Comparison of ENCODE assay signal across 8 mouse cellular contexts in the genomic region with DNA sequence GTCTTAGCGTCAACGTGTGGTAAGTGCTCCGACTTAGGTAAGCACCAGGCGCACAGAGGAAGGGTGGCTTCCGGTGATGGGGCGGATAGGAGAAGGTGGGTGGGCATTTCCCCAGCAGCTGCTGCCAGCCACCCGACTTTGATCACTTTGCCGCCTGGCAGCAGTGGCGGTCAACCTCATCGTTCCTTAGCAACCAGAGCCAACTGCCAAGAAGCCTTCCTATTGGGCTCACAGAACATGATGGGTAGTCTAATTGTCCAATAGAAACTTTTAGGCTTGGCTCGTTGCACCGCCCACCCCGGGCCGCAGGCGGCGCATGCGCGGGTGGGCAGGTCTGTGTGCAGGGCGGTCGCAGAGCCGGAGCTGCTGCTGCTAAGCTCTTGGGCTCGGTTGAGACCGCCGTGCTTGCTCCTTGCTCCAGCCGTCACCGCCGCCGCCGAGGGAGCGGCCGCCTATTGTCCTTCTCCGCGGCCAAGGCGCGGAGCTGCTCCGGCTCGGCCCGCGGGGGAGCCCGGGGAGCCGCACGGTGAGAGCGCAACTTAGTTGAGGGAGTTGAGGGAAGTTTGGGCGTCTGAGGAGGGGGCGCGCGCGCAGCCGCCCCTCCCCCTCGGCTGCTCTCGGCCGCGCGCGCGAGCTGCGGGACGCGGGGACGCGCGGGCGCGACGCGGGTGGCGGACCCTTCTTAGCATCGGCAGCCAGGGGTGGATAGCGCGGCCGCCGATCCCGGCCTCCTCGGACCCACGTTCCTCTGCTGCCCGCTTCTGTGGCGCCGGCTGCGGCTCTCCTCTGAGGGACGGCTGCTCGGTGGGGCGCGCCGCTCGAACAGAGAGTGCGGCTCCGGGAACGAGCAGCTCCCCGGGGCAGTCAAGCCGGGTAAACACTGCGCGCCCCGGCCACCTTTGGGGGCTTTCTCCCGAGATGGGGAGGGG. TPM values are rescaled to one million over a fixed set of nuclear protein-coding genes. Genes with fewer than 3 reads are reported as not detected.
DNase-seq lines count a peak whose midpoint lies in the region; ATAC-seq and TF ChIP-seq lines count a peak whose summit lies in the region.

A gene (plus strand): TSS at position 312 of the 929 bp plus-strand sequence.

- peaks cover 0 to 4% of the 10 kb centered on the region in 2 experiments; a peak in 2 of 4 replicates for H3K36me3 ChIP-seq in MEL (ENCODE audit: control insufficient read depth in 1 of 2, insufficient read depth in 2 of 2, low read length in 2 of 2)
- no peaks in the 10 kb centered on the region for H3K36me3 ChIP-seq in forebrain, postnatal 0 days (ENCODE audit: insufficient read depth)
- no peaks in the 10 kb centered on the region for H3K36me3 ChIP-seq in lung, embryonic 15.5 days

- WGBS in cerebellum, adult 2 months, result under 1% methylated on average over 92 of the region's 94 CpGs
- under 1% methylated on average over 63 of the region's 94 CpGs for WGBS in forebrain, postnatal 0 days
- WGBS in lung, embryonic 15.5 days, result under 1% methylated on average over 76 of the region's 94 CpGs

- no peaks in the 10 kb centered on the region for H3K9me3 ChIP-seq in MEL (replicated peaks; ENCODE audit: insufficient read depth, low read length)
- H3K9me3 ChIP-seq in forebrain, postnatal 0 days (ENCODE audit: low read length), result no peaks in the 10 kb centered on the region
- H3K9me3 ChIP-seq in lung, embryonic 15.5 days, result no peaks in the 10 kb centered on the region

- DNase-seq in MEL (ENCODE audit: low read depth, low spot score), result peak; percentile 97
- DNase-seq in cerebellum, adult 2 months, result peak; percentile 97 to 98
- DNase-seq in forebrain, postnatal 0 days, result peak; percentile 99
- peak; percentile 98 for DNase-seq in heart, postnatal 4 days
- peak; percentile 97 to 98 for DNase-seq in layer of hippocampus, adult 8-10 months (ENCODE audit: low spot score in 2 of 2)
- DNase-seq in ovary, adult 18-20 months (ENCODE audit: low spot score), result peak; percentile 97
- peak; percentile 98 for DNase-seq in thymus, postnatal 0 days (ENCODE audit: low spot score)

- TF ChIP-seq RAD21 in MEL (IDR thresholded peaks at IDR 0.05; ENCODE audit: low read depth, low read length), result no peak

- no peak for TF ChIP-seq EP300 in MEL (IDR thresholded peaks at IDR 0.05; ENCODE audit: low read depth in 1 of 2, low read length in 2 of 2)

- ATAC-seq in forebrain, postnatal 0 days, result peak; percentile 100
- ATAC-seq in lung, embryonic 15.5 days (ENCODE audit: borderline replicate concordance, extremely low read depth, low FRiP score, low TSS enrichment), result peak; percentile 98

- no peak for TF ChIP-seq CTCF in MEL (IDR thresholded peaks at IDR 0.05 in 2 of 3, conservative IDR thresholded peaks at IDR 0.05 in 1 of 3; ENCODE audit: control insufficient read depth in 1 of 3, insufficient read depth in 1 of 3, low read depth in 2 of 3, low read length in 3 of 3, poor library complexity in 1 of 3, severe bottlenecking in 1 of 3)
- no peak for TF ChIP-seq CTCF in cerebellum, adult 2 months (IDR thresholded peaks at IDR 0.05; ENCODE audit: borderline replicate concordance, insufficient read depth, low read depth, low read length)
- TF ChIP-seq CTCF in forebrain, postnatal 0 days (IDR thresholded peaks at IDR 0.05; ENCODE audit: low read depth), result peak; percentile 56

- H3K4me3 ChIP-seq in MEL (ENCODE audit: control insufficient read depth in 1 of 2, insufficient read depth in 1 of 2, low read depth in 2 of 2, low read length in 2 of 2), result peak within 1 kb of the TSS; percentile 85 to 93
- peak within 1 kb of the TSS; percentile 87 for H3K4me3 ChIP-seq in cerebellum, adult 2 months (replicated peaks; ENCODE audit: insufficient read depth, low read depth, low read length)
- H3K4me3 ChIP-seq in forebrain, postnatal 0 days (ENCODE audit: low read depth, low read length), result peak within 1 kb of the TSS; percentile 93
- H3K4me3 ChIP-seq in lung, embryonic 15.5 days, result peak within 1 kb of the TSS; percentile 97

- no peaks in the 10 kb centered on the region for H3K27me3 ChIP-seq in MEL (ENCODE audit: control insufficient read depth in 1 of 2, insufficient read depth in 2 of 2, low read length in 2 of 2)
- H3K27me3 ChIP-seq in cerebellum, adult 2 months (ENCODE audit: control insufficient read depth, insufficient read depth, low read length), result no peaks in the 10 kb centered on the region
- no peaks in the 10 kb centered on the region for H3K27me3 ChIP-seq in forebrain, postnatal 0 days (ENCODE audit: insufficient read depth, low read length)
- no peaks in the 10 kb centered on the region for H3K27me3 ChIP-seq in lung, embryonic 15.5 days

- H3K79me2 ChIP-seq in MEL (ENCODE audit: control insufficient read depth, insufficient read depth, low read length, poor library complexity), result peaks cover 2% of the 10 kb centered on the region; the same call in 1 of the 2 replicates

- H3K4me1 ChIP-seq in MEL (ENCODE audit: control insufficient read depth in 1 of 2, insufficient read depth in 2 of 2, low read length in 2 of 2), result peaks cover 4 to 6% of the 10 kb centered on the region in 2 experiments; a peak in 3 of 4 replicates
- H3K4me1 ChIP-seq in cerebellum, adult 2 months (ENCODE audit: control insufficient read depth, insufficient read depth, low read length), result no peaks in the 10 kb centered on the region
- 0 out of 2 replicates have a peak, but pooled peaks cover 5% of the 10 kb centered on the region for H3K4me1 ChIP-seq in forebrain, postnatal 0 days (ENCODE audit: insufficient read depth)
- peaks cover 29% of the 10 kb centered on the region for H3K4me1 ChIP-seq in lung, embryonic 15.5 days

- peak within 1 kb of the TSS; percentile 85 for H3K9ac ChIP-seq in MEL (ENCODE audit: control insufficient read depth, low read depth, low read length, poor library complexity, severe bottlenecking)
- peak within 1 kb of the TSS; percentile 71 for H3K9ac ChIP-seq in forebrain, postnatal 0 days
- H3K9ac ChIP-seq in lung, embryonic 15.5 days, result peak within 1 kb of the TSS; percentile 97

- peak within 1 kb of the TSS; percentile 71 for H3K4me2 ChIP-seq in forebrain, postnatal 0 days (ENCODE audit: low read depth)
- peak within 1 kb of the TSS; percentile 75 for H3K4me2 ChIP-seq in lung, embryonic 15.5 days

- TF ChIP-seq POLR2A in MEL (IDR thresholded peaks at IDR 0.05; ENCODE audit: control insufficient read depth in 1 of 2, insufficient read depth in 1 of 2, low read depth in 1 of 2, low read length in 2 of 2, poor library complexity in 1 of 2), result peak; percentile 71 to 88
- peak; percentile 48 for TF ChIP-seq POLR2A in cerebellum, adult 2 months (IDR thresholded peaks at IDR 0.05; ENCODE audit: borderline replicate concordance, insufficient read depth, low read length)

- H3K27ac ChIP-seq in MEL (ENCODE audit: control insufficient read depth, low read depth, low read length), result peak within 1 kb of the TSS; percentile 67
- no peak within 1 kb of the TSS for H3K27ac ChIP-seq in cerebellum, adult 2 months (ENCODE audit: insufficient read depth, low read length)
- peak within 1 kb of the TSS; percentile 86 for H3K27ac ChIP-seq in forebrain, postnatal 0 days (ENCODE audit: low read depth, low read length)
- peak within 1 kb of the TSS; percentile 100 for H3K27ac ChIP-seq in lung, embryonic 15.5 days

TF ChIP-seq in MEL, 35 proteins besides CTCF, POLR2A, EP300 and RAD21 (continues in another document):
- peak; percentile 96 for TF ChIP-seq NRF1 (IDR thresholded peaks at IDR 0.05; ENCODE audit: insufficient read depth, low read depth, low read length, poor library complexity, severe bottlenecking)
- TF ChIP-seq MEF2A (IDR thresholded peaks at IDR 0.05; ENCODE audit: extremely low read depth, insufficient replicate concordance, low read depth, low read length, poor library complexity, severe bottlenecking), result no peak
- TF ChIP-seq UBTF (IDR thresholded peaks at IDR 0.05; ENCODE audit: borderline replicate concordance, insufficient read depth, low read depth, low read length), result no peak
- TF ChIP-seq USF1 (IDR thresholded peaks at IDR 0.05; ENCODE audit: low read depth, low read length), result no peak
- TF ChIP-seq MAX (IDR thresholded peaks at IDR 0.05; ENCODE audit: low read length), result 0 out of 2 replicates have a peak, but pooled peaks have one; percentile 36
- peak; percentile 67 for TF ChIP-seq CHD2 (IDR thresholded peaks at IDR 0.05; ENCODE audit: low read length)
- peak; percentile 73 for TF ChIP-seq NELFE (IDR thresholded peaks at IDR 0.05; ENCODE audit: low read depth, low read length)
- 0 out of 2 replicates have a peak, but pooled peaks have one; percentile 8 for TF ChIP-seq ELF1 (IDR thresholded peaks at IDR 0.05; ENCODE audit: low read depth, low read length)
- TF ChIP-seq GABPA (IDR thresholded peaks at IDR 0.05; ENCODE audit: low read depth, low read length), result no peak
- 0 out of 2 replicates have a peak, but pooled peaks have one; percentile 52 for TF ChIP-seq MAZ (IDR thresholded peaks at IDR 0.05; ENCODE audit: low read depth, low read length)
- TF ChIP-seq POLR2AphosphoS2 (IDR thresholded peaks at IDR 0.05; ENCODE audit: low read length), result peak; percentile 31; the same call in 1 of the 2 replicates
- TF ChIP-seq HCFC1 (IDR thresholded peaks at IDR 0.05; ENCODE audit: low read depth, low read length), result peak; percentile 31; the same call in 1 of the 2 replicates
- TF ChIP-seq TBP (IDR thresholded peaks at IDR 0.05; ENCODE audit: low read depth, low read length), result peak; percentile 63; the same call in 1 of the 2 replicates
- TF ChIP-seq RCOR1 (IDR thresholded peaks at IDR 0.05; ENCODE audit: low read depth, low read length), result no peak
- TF ChIP-seq MYC (IDR thresholded peaks at IDR 0.05; ENCODE audit: low read depth, low read length), result no peak
- TF ChIP-seq MYB (IDR thresholded peaks at IDR 0.05; ENCODE audit: low read depth, low read length), result no peak
- TF ChIP-seq TCF12 (IDR thresholded peaks at IDR 0.05; ENCODE audit: low read depth, low read length), result peak; percentile 64
- TF ChIP-seq MAFK (IDR thresholded peaks at IDR 0.05; ENCODE audit: borderline replicate concordance, low read depth, low read length), result no peak
- TF ChIP-seq ZMIZ1 (IDR thresholded peaks at IDR 0.05; ENCODE audit: low read depth, low read length), result 0 out of 2 replicates have a peak, but pooled peaks have one; percentile 68

RNA-seq across cellular contexts. Expression of the gene that starts here (rescaled TPM):
- 4.5 and 4.8 TPM in 2 replicates for total RNA-seq in MEL (2012; rRNA removed)
- polyA plus RNA-seq in MEL (2012; ENCODE audit: insufficient read depth in 1 of 2, insufficient read length in 2 of 2, low read depth in 1 of 2, low replicate concordance in 2 of 2, missing spikeins in 1 of 2), result 1 to 10 TPM in 1 of 2 experiments, not detected in 1; 4.1 TPM
- 4.3 and 5.4 TPM in 2 replicates for polyA plus RNA-seq in cerebellum, adult 2 months (2012; rRNA removed)
- 16.2 and 16.3 TPM in 2 replicates for total RNA-seq in forebrain, postnatal 0 days (2014; rRNA removed)
- polyA plus RNA-seq in forebrain, postnatal 0 days (2015; fragmentation: Nextera tagmentation; extraction: Ambion mirVana), result 5.8 and 9.1 TPM in 2 replicates
- total RNA-seq in heart, postnatal 4 days (2021), result 100 to 1,000 TPM; 110 to 113 TPM
- 10 to 100 TPM; 57.3 to 73.0 (median 61.3) TPM for total RNA-seq in layer of hippocampus, adult 8-10 months (2022)
- 31.2 and 39.0 TPM in 2 replicates for polyA plus RNA-seq in lung, embryonic 15.5 days (2015; fragmentation: Nextera tagmentation; extraction: Ambion mirVana)
- 47.3 and 72.9 TPM in 2 replicates for polyA plus RNA-seq in thymus, postnatal 0 days (2015; fragmentation: Nextera tagmentation; extraction: Ambion mirVana)
